Comparison of ENCODE assay signal across 19 mouse cellular contexts in the genomic region with DNA sequence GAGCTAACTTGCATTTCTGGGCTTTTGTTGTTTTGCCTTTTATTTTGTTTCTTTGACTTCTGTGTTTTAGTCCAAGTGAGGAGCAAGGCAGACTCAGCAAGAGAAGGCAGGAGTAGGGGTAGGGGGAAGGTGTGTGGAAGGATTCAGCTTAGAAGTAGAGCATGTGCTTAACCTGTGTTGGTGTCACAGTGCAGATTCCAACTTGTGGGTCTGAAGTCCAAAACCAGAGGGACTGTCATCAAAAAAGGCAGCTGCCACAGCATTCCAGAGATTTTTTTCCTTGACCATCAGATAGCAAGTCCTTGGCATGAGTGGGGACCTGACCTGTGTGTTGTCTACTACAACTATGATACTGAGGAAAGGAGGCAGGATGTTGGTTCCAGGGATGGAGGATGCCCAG. TPM values are rescaled to one million over a fixed set of nuclear protein-coding genes. Genes with fewer than 3 reads are reported as not detected.
A peak's percentile ranks its signal among the peaks of the same experiment; 100 is the strongest.
DNase-seq lines count a peak whose midpoint lies in the region; ATAC-seq and TF ChIP-seq lines count a peak whose summit lies in the region.
"Had no signal": no experiment of that assay in that cellular context is flagged by ENCODE, and none has a peak within 500 bp of the region (broad histone marks: within the 10 kb centered on the region; RNA-seq: fewer than 3 reads in every experiment).

No protein-coding gene starts in this region.

- no peaks in the 10 kb centered on the region for H3K9me3 ChIP-seq in stomach, embryonic 16.5 days (replicated peaks; ENCODE audit: control insufficient read depth, low read length)
- H3K9me3 ChIP-seq: heart, embryonic 12.5 days; hindbrain, embryonic 12.5 days; kidney, embryonic 15.5 days; neural tube, embryonic 12.5 days had no signal

- peak overlapping the region; percentile 86 for H3K27ac ChIP-seq in layer of hippocampus, adult 2 months
- H3K27ac ChIP-seq in brown adipose tissue, adult 24 weeks (replicated peaks; ENCODE audit: low read depth, low read length), result peak overlapping the region; percentile 43
- H3K27ac ChIP-seq in stomach, embryonic 16.5 days (ENCODE audit: low read length), result peak overlapping the region; percentile 79
- H3K27ac ChIP-seq: hindbrain, embryonic 12.5 days; kidney, embryonic 15.5 days; neural tube, embryonic 12.5 days had no signal

- H3K27me3 ChIP-seq in stomach, embryonic 16.5 days (ENCODE audit: control insufficient read depth, insufficient read depth, low read length), result no peaks in the 10 kb centered on the region
- H3K27me3 ChIP-seq: heart, embryonic 12.5 days; hindbrain, embryonic 12.5 days; kidney, embryonic 15.5 days; neural tube, embryonic 12.5 days; Patski had no signal

- no peaks in the 10 kb centered on the region for H3K36me3 ChIP-seq in stomach, embryonic 16.5 days (ENCODE audit: control insufficient read depth, insufficient read depth, low read length)
- H3K36me3 ChIP-seq: heart, embryonic 12.5 days; hindbrain, embryonic 12.5 days; kidney, embryonic 15.5 days; neural tube, embryonic 12.5 days had no signal

- TF ChIP-seq CTCF in layer of hippocampus, adult 2 months (conservative IDR thresholded peaks at IDR 0.05), result no peak

- no peak for DNase-seq in layer of hippocampus, adult 2 months (ENCODE audit: low spot score in 2 of 2)
- no peak for DNase-seq in layer of hippocampus, postnatal 14 days (ENCODE audit: low spot score in 2 of 2)
- DNase-seq in 3T3-L1 (ENCODE audit: low read depth, low spot score), result peak; percentile 70
- DNase-seq in thymus, adult 18-20 months, result no peak
- DNase-seq in thymus, postnatal 14 days, result no peak
- DNase-seq: adrenal gland, postnatal 10 days; cerebellum, adult 11 months; embryo, embryonic 11 days; heart, postnatal 14 days; kidney, postnatal 4 days; thymus, postnatal 36 days had no signal

- H3K4me1 ChIP-seq in brown adipose tissue, adult 24 weeks (ENCODE audit: control insufficient read depth, insufficient read depth, insufficient read length, low read length), result peaks cover 8% of the 10 kb centered on the region
- H3K4me1 ChIP-seq in stomach, embryonic 16.5 days (ENCODE audit: control insufficient read depth, insufficient read depth, low read length), result no peaks in the 10 kb centered on the region
- H3K4me1 ChIP-seq: heart, embryonic 12.5 days; hindbrain, embryonic 12.5 days; kidney, embryonic 15.5 days; neural tube, embryonic 12.5 days had no signal

- H3K4me2 ChIP-seq in stomach, embryonic 16.5 days (ENCODE audit: low read depth, low read length), result no peak overlapping the region
- H3K4me2 ChIP-seq: heart, embryonic 12.5 days; hindbrain, embryonic 12.5 days; kidney, embryonic 15.5 days; midbrain, embryonic 11.5 days; neural tube, embryonic 12.5 days had no signal

- H3K4me3 ChIP-seq in layer of hippocampus, adult 2 months, result no peak overlapping the region
- H3K4me3 ChIP-seq in brown adipose tissue, adult 24 weeks (ENCODE audit: insufficient read depth, low read depth, low read length), result no peak overlapping the region
- H3K4me3 ChIP-seq in stomach, embryonic 16.5 days (replicated peaks; ENCODE audit: low read length), result no peak overlapping the region
- H3K4me3 ChIP-seq: heart, embryonic 12.5 days; hindbrain, embryonic 12.5 days; kidney, embryonic 15.5 days; neural tube, embryonic 12.5 days had no signal

- ATAC-seq in stomach, embryonic 16.5 days (ENCODE audit: insufficient read depth, low FRiP score), result no peak

- no peak overlapping the region for H3K9ac ChIP-seq in stomach, embryonic 16.5 days (ENCODE audit: low read length)
- H3K9ac ChIP-seq: heart, embryonic 12.5 days; hindbrain, embryonic 12.5 days; kidney, embryonic 15.5 days; neural tube, embryonic 12.5 days had no signal

RNA-seq across cellular contexts. Expression of gene Tsen2, which starts 50.6 kb away (rescaled TPM):
- total RNA-seq in layer of hippocampus, adult 2 months (2021), result 10 to 100 TPM; 26.2 to 27.1 TPM
- 10 to 100 TPM; 18.1 to 22.9 TPM for total RNA-seq in layer of hippocampus, postnatal 14 days (2021)
- 9.7 and 10.0 TPM in 2 replicates for polyA plus RNA-seq in brown adipose tissue, adult 24 weeks (2012; ENCODE audit: insufficient read depth, insufficient read length, missing spikeins)
- polyA plus RNA-seq in stomach, embryonic 16.5 days (2015; fragmentation: Nextera tagmentation; extraction: Ambion mirVana), result 23.7 and 26.1 TPM in 2 replicates
